Mouse (Mus musculus) thymus, adult 2 months (tissue): ENCODE results near the gene Lsmem1. TPM values are rescaled to one million over a fixed set of nuclear protein-coding genes. Genes with fewer than 3 reads are reported as not detected.

ENCODE experiments used
- DNase-seq: peaks from one replicate; pipeline ENCODE4 v3.0.0; 2021
- H3K27ac ChIP-seq: fragments of 200-500 bp; 2 replicates; pipeline ENCODE4 v1.5.1; 2012; ENCODE audit warnings: low read length, control low read depth; ENCODE audit not compliant: control insufficient read depth, insufficient read depth
- H3K27me3 ChIP-seq: fragments of 200-500 bp; 2 replicates; pipeline ENCODE4 v1.6.1; 2012; ENCODE audit warnings: mild to moderate bottlenecking, low read length, moderate library complexity, mixed read lengths; ENCODE audit not compliant: control insufficient read depth, insufficient read depth
- H3K36me3 ChIP-seq: fragments of 200-500 bp; 2 replicates; pipeline ENCODE4 v1.6.1; 2012; ENCODE audit warnings: mild to moderate bottlenecking, low read length, moderate library complexity; ENCODE audit not compliant: control insufficient read depth, insufficient read depth
- H3K4me1 ChIP-seq: fragments of 200-500 bp; replicated peaks from 2 replicates; pipeline ENCODE4 v1.6.1; 2012; ENCODE audit warnings: low read length; ENCODE audit not compliant: control insufficient read depth, insufficient read depth
- H3K4me3 ChIP-seq: fragments of 200-500 bp; 2 replicates; pipeline ENCODE4 v1.5.1; 2012; ENCODE audit warnings: mild to moderate bottlenecking, low read length, control low read depth, moderate library complexity; ENCODE audit not compliant: control insufficient read depth, insufficient read depth
- CTCF ChIP-seq: fragments of 200-500 bp; IDR thresholded peaks from 2 replicates; pipeline ENCODE4 v1.5.1; 2012; ENCODE audit warnings: mild to moderate bottlenecking, control low read depth, low read length, moderate library complexity, borderline replicate concordance; ENCODE audit not compliant: control insufficient read depth, poor library complexity, insufficient read depth; ENCODE audit errors: extremely low read depth
- POLR2A ChIP-seq: fragments of 200-500 bp; IDR thresholded peaks from 2 replicates; pipeline ENCODE4 v1.6.1; 2012; ENCODE audit warnings: mild to moderate bottlenecking, low read length, control low read depth, moderate library complexity; ENCODE audit not compliant: control insufficient read depth, poor library complexity, insufficient read depth; ENCODE audit errors: extremely low read depth
- WGBS: fragments of 180-500 bp; shearing (Covaris S2); methylation state at CpG from one replicate; pipeline ENCODE4 v1.1.7; 2018; 5-methylcytosine and 5-hydroxymethylcytosine counted together
- polyA plus RNA-seq: library from polyadenylated mRNA; depleted of rRNA; stranded (reverse); fragments of >200 nt; gene quantifications from 2 replicates; pipeline ENCODE4 v1.2.3, GENCODE M21; 2012; rRNA removed

Lsmem1 gene
- 0.99 and 2.0 TPM in 2 replicates for polyA plus RNA-seq

DNA sequence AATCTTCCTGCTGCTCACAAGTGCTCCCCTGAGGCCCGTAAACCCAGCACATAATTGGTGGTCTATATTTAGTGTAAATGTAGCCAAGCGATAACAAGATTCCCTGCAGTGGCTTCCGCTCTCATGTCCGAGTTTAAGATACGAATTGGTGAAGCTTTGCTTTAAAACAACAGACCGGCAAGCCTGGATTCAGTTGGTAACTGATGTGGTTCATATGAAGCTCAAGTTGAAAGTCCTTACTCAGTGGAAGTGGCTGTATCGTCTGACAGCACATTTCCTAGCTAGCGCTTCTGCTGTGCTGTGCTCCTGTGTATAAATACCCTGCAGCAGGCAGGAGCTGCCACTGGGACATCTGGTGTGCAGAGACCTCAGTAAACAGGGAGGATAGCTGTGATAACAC lies at the start of gene Lsmem1:
Lsmem1 (minus strand) TSS at position 189 of the 400 bp plus-strand sequence.
- Histone ChIP-seq H3K27me3 (no peaks in the 10 kb centered on the region), H3K36me3 (peaks cover 20% of the 10 kb centered on the region), H3K4me3 (no peak within 1 kb of the TSS), H3K4me1 (peaks cover 7% of the 10 kb centered on the region), H3K27ac (peak within 1 kb of the TSS; percentile 100)
- no peak for TF ChIP-seq POLR2A
- TF ChIP-seq CTCF: no peak
- 20% methylated on average over 8 of the region's 8 CpGs for WGBS
- DNase-seq: peak; percentile 60

GRCm38 (mm10) chr12:40248454-40249180 lies 49.3 kb upstream of the Lsmem1 start, which contains the start of gene Ifrd1:
Gene Ifrd1 (minus strand): TSS chr12:40248504.
- TF ChIP-seq CTCF (no peak), POLR2A (no peak)
- no peak for DNase-seq
- no peak within 1 kb of the TSS for H3K4me3 ChIP-seq
- 14% methylated on average over 5 of the region's 5 CpGs for WGBS
- no peaks in the 10 kb centered on the region for H3K36me3 ChIP-seq
- H3K4me1 ChIP-seq: peaks cover 3% of the 10 kb centered on the region; the same call in 1 of the 2 replicates
- no peak within 1 kb of the TSS for H3K27ac ChIP-seq
- H3K27me3 ChIP-seq: no peaks in the 10 kb centered on the region

- H3K36me3 ChIP-seq: no peaks in the 10 kb centered on the region
- no peak overlapping the region for H3K27ac ChIP-seq
- no peaks in the 10 kb centered on the region for H3K27me3 ChIP-seq
- no peak overlapping the region for H3K4me3 ChIP-seq
- no peak for TF ChIP-seq CTCF
- no peak for TF ChIP-seq POLR2A
- 79% methylated on average over 6 of the region's 6 CpGs for WGBS
- peaks cover 3% of the 10 kb centered on the region; the same call in 1 of the 2 replicates for H3K4me1 ChIP-seq
- no peak for DNase-seq
Measured at GRCm38 (mm10) chr12:40247976-40248375, 48.7 kb upstream of the Lsmem1 start.

GRCm38 (mm10) chr12:40247384-40247783 lies 48.1 kb upstream of the Lsmem1 start:
- 72% methylated on average over 4 of the region's 4 CpGs for WGBS
- no peak for TF ChIP-seq CTCF
- no peak for TF ChIP-seq POLR2A

DNA sequence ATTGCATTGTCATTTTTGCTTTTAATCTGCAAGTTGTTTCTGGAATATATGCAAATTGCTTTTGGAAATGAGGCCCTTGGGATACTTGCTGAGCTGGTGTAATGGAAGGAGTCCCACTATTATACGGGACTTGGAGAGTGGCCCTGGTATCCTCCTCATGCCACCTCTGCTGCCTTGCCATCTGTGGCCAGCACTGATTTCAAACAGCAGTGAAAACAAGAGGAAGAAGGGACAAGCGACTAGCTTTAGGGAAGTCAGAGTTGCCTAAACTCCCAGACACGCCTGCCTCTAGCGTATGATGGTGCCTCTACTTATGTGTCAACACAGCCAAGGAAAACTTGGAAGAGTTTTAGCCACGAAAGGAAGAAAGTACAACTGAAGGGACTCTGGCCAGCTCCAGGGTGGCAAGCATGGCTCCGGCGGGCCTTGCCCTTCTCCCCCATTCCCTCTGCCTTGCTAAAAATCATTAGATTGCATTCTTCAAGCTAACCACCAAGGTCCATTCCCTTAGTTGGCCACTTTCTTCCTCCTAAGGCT lies 46.2 kb upstream of the Lsmem1 start:
- TF ChIP-seq CTCF (no peak), POLR2A (no peak)
- Histone ChIP-seq H3K4me1 (peaks cover 3% of the 10 kb centered on the region; the same call in 1 of the 2 replicates), H3K4me3 (no peak overlapping the region), H3K36me3 (no peaks in the 10 kb centered on the region), H3K27ac (no peak overlapping the region), H3K27me3 (no peaks in the 10 kb centered on the region)
- 93% methylated on average over 7 of the region's 7 CpGs for WGBS
- DNase-seq: no peak

More at GRCm38 (mm10) chr12:40247384-40247783, 48.1 kb upstream of the Lsmem1 start:
- Histone ChIP-seq H3K4me1 (peaks cover 3% of the 10 kb centered on the region; the same call in 1 of the 2 replicates), H3K36me3 (no peaks in the 10 kb centered on the region), H3K27me3 (no peaks in the 10 kb centered on the region), H3K27ac (no peak overlapping the region), H3K4me3 (no peak overlapping the region)
- DNase-seq: no peak

GRCm38 (mm10) chr12:40244926-40245325 lies 45.6 kb upstream of the Lsmem1 start:
- no peak for DNase-seq
- TF ChIP-seq POLR2A (no peak), CTCF (no peak)
- H3K36me3 ChIP-seq: no peaks in the 10 kb centered on the region
- H3K27ac ChIP-seq: no peak overlapping the region
- no peaks in the 10 kb centered on the region for H3K27me3 ChIP-seq
- WGBS: 88% methylated on average over 5 of the region's 5 CpGs
- no peak overlapping the region for H3K4me3 ChIP-seq
- H3K4me1 ChIP-seq: peaks cover 3% of the 10 kb centered on the region; the same call in 1 of the 2 replicates

GRCm38 (mm10) chr12:40243821-40244221 lies 44.5 kb upstream of the Lsmem1 start:
- WGBS: 89% methylated on average over 11 of the region's 11 CpGs
- Histone ChIP-seq H3K4me1 (peaks cover 1% of the 10 kb centered on the region; the same call in 1 of the 2 replicates), H3K4me3 (no peak overlapping the region), H3K27ac (no peak overlapping the region), H3K36me3 (no peaks in the 10 kb centered on the region), H3K27me3 (no peaks in the 10 kb centered on the region)
- no peak for DNase-seq
- no peak for TF ChIP-seq POLR2A
- no peak for TF ChIP-seq CTCF
